Mouse (Mus musculus) testis, adult 2 months (tissue): ENCODE measurements around the gene Ghdc.

ENCODE experiments used
- CTCF ChIP-seq: fragments of 200-500 bp; IDR thresholded peaks from 2 replicates; pipeline ENCODE4 v1.5.1; 2012; ENCODE audit warnings: low read depth, mild to moderate bottlenecking, inconsistent platforms, low read length, moderate library complexity; ENCODE audit not compliant: control insufficient read depth, insufficient read depth, insufficient replicate concordance
- POLR2A ChIP-seq: fragments of 200-500 bp; IDR thresholded peaks from 2 replicates; pipeline ENCODE4 v1.6.1; 2012; ENCODE audit warnings: low read depth, mild to moderate bottlenecking, inconsistent platforms, low read length, moderate library complexity; ENCODE audit not compliant: control insufficient read depth

DNA sequence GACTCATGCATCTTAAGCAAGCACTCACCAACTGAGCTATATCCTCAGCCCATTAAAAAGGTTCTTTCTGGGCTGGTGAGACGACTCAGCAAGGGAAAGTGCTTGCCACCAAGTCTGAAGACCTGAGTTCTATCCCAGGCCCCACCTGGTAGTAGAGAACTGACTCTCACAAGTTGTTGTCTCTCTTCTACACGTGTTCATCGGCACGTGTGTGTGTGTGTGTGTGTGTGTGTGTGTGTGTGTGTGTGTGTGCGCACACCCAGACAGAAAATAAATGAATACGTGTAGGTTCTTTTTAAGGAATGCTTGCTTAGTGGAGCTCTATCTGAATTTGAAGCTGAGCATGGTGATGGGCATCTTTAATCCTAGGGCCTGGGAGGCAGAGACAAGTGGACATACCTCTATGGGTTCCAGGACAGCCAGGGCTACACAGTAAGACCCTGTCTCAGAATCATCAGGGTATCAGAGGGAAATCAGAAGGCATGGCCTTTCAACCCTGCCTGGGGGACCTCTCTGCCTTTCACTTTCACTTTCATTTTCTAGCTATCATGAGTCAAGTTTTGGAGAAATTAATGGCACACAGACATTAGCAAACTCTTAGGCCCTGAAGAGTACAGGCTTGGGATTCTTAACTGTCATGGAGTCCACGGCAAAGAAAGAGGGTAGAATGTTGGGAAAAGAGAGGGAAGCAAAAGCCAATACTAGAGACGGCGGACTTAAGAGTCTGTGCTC lies 35.5 kb downstream of the Ghdc start:
- TF ChIP-seq POLR2A (no peak), CTCF (no peak)
